Mouse (Mus musculus): ENCODE results near the gene Fhl3. TPM values are rescaled to one million over a fixed set of nuclear protein-coding genes. Genes with fewer than 3 reads are reported as not detected.
A peak's percentile ranks its signal among the peaks of the same experiment; 100 is the strongest.
"Not testable (repeated sequence)": the region's sequence is repeated elsewhere in the genome, so short reads cannot be mapped to it uniquely, and the experiment has no call there.

Gene Fhl3
- total RNA-seq, 4 experiments from 2014 or later, result 5.5 to 12.8 (median 8.9) TPM

- DNase-seq, result no peak
These were observed 17.0 kb upstream of the Fhl3 start for GRCm38 (mm10) chr4:124683474-124683873.

- no peak for DNase-seq
These were observed 15.5 kb upstream of the Fhl3 start for GRCm38 (mm10) chr4:124685004-124685403.

- no peak for DNase-seq
These were observed 15.0 kb upstream of the Fhl3 start for GRCm38 (mm10) chr4:124685453-124685852.

DNA sequence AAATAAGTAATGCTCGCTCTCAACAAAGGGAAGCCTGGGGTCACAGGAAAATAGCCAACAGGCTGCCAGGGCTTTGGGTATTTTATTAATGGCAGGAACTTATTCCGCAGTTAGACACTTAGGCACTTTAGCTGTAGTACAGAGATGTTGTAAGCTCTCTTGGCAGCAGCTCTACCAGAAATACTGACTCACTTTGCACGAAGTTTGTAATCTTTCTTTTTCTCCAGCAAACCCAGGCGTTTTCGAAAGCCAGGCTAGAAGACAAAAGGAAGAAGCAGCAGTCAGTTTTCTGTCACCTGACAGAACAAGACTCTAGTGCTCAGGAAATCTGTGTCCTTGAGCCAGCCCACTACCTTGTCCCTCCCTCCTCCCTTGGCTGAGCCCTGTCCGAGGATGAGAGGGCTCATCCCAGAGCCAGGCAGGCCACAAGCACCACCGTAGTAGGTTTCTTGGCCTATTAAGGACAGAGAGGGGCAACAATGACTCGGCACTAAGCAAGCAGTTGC lies 14.6 kb upstream of the Fhl3 start:
- no peak for DNase-seq

- DNase-seq, result no peak
These were observed 9.0 kb upstream of the Fhl3 start for GRCm38 (mm10) chr4:124691455-124691854.

DNA sequence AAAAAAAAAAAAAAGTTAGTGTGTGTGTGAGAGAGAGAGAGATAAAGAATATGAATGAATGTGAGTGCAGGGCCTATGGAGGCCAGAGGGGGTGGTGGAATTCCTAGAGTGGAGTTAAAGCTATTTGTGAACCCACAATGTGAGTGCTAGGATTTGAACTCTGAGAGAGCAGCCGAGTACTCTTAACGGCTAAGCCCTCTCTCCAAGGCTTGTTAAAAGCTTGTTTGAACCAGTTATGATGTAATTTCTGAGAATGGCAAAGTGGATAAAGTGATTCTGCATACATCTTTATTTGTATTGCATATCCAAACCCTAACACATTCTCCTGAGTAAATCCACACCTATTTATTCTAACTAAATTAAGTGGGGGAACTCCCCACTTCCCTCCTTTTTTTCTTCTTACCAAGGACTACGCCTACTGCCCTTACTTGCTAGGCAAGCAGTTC lies 8.1 kb upstream of the Fhl3 start:
- no peak for DNase-seq

DNA sequence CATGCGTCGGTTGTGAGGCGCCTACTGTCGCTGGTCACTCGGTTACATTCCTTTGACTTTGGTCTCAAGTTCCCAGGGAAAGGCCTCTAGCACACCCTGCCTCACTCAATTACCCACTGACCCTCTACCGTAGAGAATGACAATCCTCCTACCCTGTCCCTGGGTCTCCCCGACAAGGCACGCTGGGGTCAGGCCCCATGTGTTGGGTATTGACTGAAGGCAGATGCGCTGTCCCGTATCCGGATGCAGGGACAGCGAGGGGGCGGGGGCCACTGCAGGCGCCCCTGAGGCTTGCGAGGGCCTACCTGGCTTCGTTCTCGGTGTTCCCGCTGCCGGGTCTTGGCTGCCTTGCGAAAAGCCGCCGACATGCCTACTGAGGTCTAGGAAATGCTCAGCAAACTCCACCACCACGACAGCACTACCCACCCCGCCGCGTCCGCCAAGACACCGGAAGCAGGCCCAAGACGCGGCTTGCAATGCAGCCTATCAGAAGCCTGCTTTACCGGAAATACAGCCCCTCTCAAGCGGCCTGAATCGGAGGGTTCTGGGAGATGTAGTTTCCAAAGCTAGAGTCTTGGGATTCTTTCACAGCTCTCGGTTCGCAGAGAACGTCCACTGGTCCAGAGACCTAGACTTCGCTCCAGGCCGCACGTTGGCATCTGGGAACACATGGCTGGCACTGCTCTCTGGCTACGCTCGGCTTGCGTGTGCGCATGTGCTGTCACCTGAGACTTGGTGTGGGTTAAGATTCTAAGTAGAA lies 7.2 kb upstream of the Fhl3 start, which contains the start of gene Utp11:
Utp11 (minus strand) TSS at position 466 of the 760 bp plus-strand sequence.
- peak; percentile 86 for DNase-seq

DNA sequence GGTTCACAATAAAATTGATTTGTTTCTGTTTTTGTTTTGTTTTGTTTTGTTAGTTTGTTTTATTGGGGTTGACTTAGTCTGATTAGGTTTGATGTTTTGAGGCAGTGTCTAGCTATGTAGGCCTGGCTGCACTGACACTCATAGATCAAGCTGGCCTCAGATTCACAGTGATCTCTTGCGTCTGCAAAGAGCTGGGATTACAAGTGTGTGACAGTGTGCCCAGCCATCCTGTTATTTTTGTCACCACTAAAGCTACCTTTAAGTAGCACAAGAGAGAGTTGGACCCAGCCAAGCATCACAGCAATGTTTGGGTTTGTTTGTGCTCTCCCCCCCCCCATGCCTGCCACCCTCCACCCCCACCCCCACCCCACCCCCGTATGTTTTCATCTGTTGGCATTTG lies 5.9 kb upstream of the Fhl3 start:
- DNase-seq, result no peak

GRCm38 (mm10) chr4:124695786-124696516 lies 4.5 kb upstream of the Fhl3 start:
- no peak for DNase-seq

DNA sequence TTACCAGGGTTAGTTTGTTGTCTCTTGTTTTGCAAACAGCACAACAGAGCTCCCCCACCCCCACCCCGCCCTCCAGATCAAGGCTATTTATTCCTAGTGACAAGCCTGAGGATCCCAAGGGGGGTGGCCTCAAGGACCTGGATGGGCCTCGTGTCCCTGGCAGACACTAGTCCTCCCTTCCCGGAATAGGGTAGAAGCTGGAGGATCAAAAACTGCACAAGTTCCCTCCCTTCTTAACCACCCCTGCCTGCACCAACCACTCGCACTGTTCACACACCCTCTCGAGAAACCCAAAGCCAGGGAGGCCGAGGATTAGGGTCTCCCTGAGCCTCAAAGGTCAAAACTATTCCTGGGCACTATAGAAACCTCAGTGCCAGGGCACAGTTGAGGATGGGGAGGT lies 710 bp upstream of the Fhl3 start:
- no peak for DNase-seq

DNA sequence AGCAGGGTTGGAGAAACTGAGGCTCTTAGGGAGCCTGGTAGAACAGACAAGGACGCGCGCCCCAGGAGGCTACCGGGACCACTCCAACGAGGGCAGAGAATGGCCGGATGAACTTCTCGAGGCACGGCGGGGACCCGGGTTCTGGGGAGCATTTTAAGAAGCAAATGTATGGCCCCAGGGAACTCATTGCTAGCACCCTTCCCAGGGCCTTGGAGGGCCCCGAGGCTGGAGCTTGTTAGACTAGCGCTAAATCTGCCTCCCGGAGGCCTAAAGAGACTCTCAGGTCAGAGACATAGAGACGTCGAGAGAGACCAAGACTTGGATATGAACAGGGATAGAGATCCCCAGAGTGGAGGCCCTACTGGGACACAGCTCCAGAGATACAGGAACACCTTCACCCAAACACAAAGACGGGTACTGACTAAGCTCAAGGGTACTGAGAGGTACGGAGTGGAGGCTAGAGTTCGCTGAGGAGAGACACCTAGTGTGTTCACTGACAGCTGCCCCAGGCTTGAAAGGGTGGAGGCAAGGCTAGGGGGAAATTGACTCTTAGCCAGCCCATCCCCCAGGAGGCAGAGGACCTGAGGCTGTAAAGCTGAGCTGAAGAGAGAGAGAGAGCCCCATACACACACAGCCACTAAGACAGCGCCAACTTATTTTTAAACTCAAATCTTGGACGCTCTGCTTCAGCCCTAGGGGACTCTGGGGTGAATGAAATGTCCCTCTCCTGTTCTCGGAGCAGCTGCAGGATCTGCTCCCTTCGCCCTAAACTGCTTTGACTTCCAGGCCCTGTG lies 748 bp downstream of the Fhl3 start:
- no peak for DNase-seq

DNA sequence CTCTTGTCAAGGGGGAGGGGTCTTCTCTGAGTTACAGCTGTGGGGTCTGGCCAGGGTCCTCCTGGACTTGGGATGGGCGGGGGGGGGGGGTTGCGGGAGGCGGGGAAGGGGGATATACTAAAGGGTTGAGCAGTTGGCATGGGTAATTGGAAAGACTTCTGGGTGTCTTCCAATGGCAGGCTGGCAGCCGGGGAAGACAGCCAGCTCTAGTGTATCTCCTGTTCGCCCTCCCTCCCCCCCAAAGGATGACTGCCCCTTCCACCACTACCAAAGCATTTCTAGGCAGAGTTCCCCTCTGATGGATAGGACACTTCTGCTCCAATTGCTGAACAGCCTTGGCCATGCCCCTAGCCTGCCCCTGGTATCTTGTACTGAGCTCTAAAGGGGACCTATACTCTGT lies 1.4 kb downstream of the Fhl3 start:
- DNase-seq, result no peak

DNA sequence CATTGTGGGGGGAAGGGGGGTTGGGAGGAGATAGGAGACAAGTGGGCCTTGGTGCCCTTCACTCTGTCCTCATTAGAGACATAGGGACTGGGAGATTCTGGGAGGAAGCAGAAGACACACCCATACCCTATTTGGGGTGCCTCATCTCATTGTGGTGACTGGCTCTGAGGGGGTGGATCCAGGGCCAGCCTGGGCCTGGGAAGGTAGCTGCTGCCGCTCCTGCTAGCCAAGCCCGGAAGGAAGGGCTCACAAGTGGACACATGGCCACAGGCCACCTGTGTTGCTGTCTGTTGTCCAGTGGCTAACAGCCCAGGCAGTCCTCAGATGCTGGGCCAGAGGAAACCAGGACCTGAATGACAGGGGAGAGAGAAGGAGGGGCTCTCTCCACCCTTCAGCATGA lies 2.9 kb downstream of the Fhl3 start:
- no peak for DNase-seq

DNA sequence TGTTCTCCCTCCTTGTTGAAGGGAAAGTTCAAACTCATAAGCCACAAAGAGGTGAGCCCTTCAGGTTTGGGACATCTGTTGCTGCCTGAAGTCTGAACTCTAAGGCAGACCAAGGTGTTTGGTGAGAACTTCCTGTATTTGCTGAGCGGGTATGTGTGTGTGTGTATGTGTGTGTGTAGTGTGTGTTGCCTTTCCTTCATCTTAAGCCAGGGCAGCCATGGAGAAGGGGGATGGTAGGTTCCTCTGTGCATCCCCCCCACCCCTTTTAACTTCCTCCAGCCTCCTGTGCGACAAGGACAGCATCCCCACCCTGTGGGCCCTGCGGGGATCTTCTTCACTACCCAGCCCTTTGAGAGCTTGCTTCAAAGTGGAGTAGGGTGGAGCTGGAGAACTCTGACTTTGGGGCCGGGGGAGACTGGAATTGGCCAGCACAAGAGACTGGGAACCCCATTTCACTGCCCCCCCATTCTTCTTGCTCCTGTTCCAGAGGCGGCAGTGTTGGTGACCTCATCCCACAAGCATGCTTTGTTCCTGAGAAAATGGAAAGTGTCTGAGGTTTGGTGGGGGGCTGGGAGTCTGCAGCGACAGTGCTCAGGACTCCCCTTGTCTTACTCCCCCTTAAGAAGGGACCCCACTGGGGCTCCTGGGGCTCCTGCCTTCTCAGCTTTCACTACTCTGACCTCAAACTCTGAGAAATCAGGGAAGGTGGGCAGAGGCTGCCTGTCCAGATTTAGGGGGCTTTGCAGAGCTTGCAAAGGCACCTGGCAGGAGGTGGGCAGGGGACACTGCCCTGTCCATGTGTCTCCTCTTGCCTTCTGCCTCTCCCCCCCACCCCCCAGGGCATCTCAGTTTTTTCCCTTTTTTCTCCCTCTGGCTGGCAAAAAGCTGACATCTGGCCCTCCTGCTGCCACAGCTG lies 3.6 kb downstream of the Fhl3 start:
- no peak for DNase-seq

- DNase-seq, result no peak
These were observed 4.4 kb downstream of the Fhl3 start for GRCm38 (mm10) chr4:124704797-124705474.

GRCm38 (mm10) chr4:124705661-124706269 lies 5.3 kb downstream of the Fhl3 start:
- no peak for DNase-seq

GRCm38 (mm10) chr4:124707381-124708199 lies 7.1 kb downstream of the Fhl3 start:
- not testable (repeated sequence) for DNase-seq

GRCm38 (mm10) chr4:124708200-124708517 lies 7.7 kb downstream of the Fhl3 start:
- DNase-seq, result not testable (repeated sequence)

- peak; percentile 94 for DNase-seq
These were observed 8.3 kb downstream of the Fhl3 start for GRCm38 (mm10) chr4:124708518-124709477.
